22 mouse cellular contexts compared by ENCODE assay signal in the genomic region with DNA sequence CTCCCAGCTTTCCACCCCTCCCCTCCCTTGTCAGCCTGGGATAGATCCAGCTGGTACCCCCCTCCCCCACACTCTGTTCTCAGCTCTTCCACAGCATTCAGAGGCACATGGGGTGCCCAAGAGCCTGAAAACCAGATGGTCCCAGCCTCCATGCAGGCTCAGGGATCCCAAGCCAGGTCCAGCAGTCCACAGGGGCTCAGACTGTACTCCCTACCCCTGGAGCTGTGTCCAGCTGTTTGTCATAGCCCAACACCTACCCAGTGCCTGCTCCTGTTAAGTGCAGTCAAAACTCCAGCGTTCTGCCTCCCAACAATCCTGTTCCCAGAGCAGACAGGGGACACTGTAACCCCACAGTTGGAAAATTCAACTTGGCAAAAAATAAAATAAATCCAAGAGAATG.
DNase-seq lines count a peak whose midpoint lies in the region; ATAC-seq and TF ChIP-seq lines count a peak whose summit lies in the region.
"Had no signal": no experiment of that assay in that cellular context is flagged by ENCODE, and none has a peak within 500 bp of the region (broad histone marks: within the 10 kb centered on the region; RNA-seq: fewer than 3 reads in every experiment).

No protein-coding gene starts in this region.

- no peak overlapping the region for H3K27ac ChIP-seq in hindbrain, embryonic 11.5 days (ENCODE audit: low read depth, low read length)
- no peak overlapping the region for H3K27ac ChIP-seq in hindbrain, embryonic 14.5 days
- H3K27ac ChIP-seq in midbrain, embryonic 11.5 days (ENCODE audit: low read depth, low read length), result no peak overlapping the region
- H3K27ac ChIP-seq in midbrain, embryonic 10.5 days (replicated peaks), result no peak overlapping the region
- no peak overlapping the region for H3K27ac ChIP-seq in cerebellum, adult 2 months (ENCODE audit: insufficient read depth, low read length)
- H3K27ac ChIP-seq: embryonic facial prominence, embryonic 12.5 days; intestine, embryonic 15.5 days; limb, embryonic 10.5 days; lung, embryonic 15.5 days; stomach, embryonic 15.5 days had no signal

- no peaks in the 10 kb centered on the region for H3K36me3 ChIP-seq in hindbrain, embryonic 11.5 days (ENCODE audit: control insufficient read depth, insufficient read depth, low read length)
- no peaks in the 10 kb centered on the region for H3K36me3 ChIP-seq in hindbrain, embryonic 14.5 days (replicated peaks; ENCODE audit: control insufficient read depth, insufficient read depth)
- H3K36me3 ChIP-seq in midbrain, embryonic 11.5 days (ENCODE audit: control insufficient read depth, insufficient read depth, low read length), result no peaks in the 10 kb centered on the region
- H3K36me3 ChIP-seq in midbrain, embryonic 10.5 days, result no peaks in the 10 kb centered on the region
- H3K36me3 ChIP-seq: embryonic facial prominence, embryonic 12.5 days; intestine, embryonic 15.5 days; limb, embryonic 10.5 days; lung, embryonic 15.5 days; stomach, embryonic 15.5 days had no signal

- no peaks in the 10 kb centered on the region for H3K4me1 ChIP-seq in hindbrain, embryonic 11.5 days (replicated peaks; ENCODE audit: control insufficient read depth, insufficient read depth, low read length)
- no peaks in the 10 kb centered on the region for H3K4me1 ChIP-seq in hindbrain, embryonic 14.5 days (replicated peaks; ENCODE audit: control insufficient read depth, insufficient read depth, low read length)
- H3K4me1 ChIP-seq in midbrain, embryonic 11.5 days (ENCODE audit: control insufficient read depth, insufficient read depth, low read length), result no peaks in the 10 kb centered on the region
- H3K4me1 ChIP-seq in midbrain, embryonic 10.5 days, result no peaks in the 10 kb centered on the region
- no peaks in the 10 kb centered on the region for H3K4me1 ChIP-seq in cerebellum, adult 2 months (ENCODE audit: control insufficient read depth, insufficient read depth, low read length)
- H3K4me1 ChIP-seq: embryonic facial prominence, embryonic 12.5 days; intestine, embryonic 15.5 days; limb, embryonic 10.5 days; lung, embryonic 15.5 days; stomach, embryonic 15.5 days had no signal

- TF ChIP-seq POLR2A in cerebellum, adult 2 months (IDR thresholded peaks at IDR 0.05; ENCODE audit: borderline replicate concordance, insufficient read depth, low read length), result no peak

- H3K4me3 ChIP-seq in hindbrain, embryonic 11.5 days (ENCODE audit: low read depth, low read length), result no peak overlapping the region
- no peak overlapping the region for H3K4me3 ChIP-seq in hindbrain, embryonic 14.5 days (replicated peaks; ENCODE audit: low read length)
- no peak overlapping the region for H3K4me3 ChIP-seq in midbrain, embryonic 11.5 days (ENCODE audit: low read depth, low read length)
- H3K4me3 ChIP-seq in midbrain, embryonic 10.5 days, result no peak overlapping the region
- no peak overlapping the region for H3K4me3 ChIP-seq in cerebellum, adult 2 months (replicated peaks; ENCODE audit: insufficient read depth, low read depth, low read length)
- H3K4me3 ChIP-seq: embryonic facial prominence, embryonic 12.5 days; erythroblast, embryonic 14.5 days; intestine, embryonic 15.5 days; limb, embryonic 10.5 days; lung, embryonic 15.5 days; stomach, embryonic 15.5 days had no signal

- H3K9ac ChIP-seq in hindbrain, embryonic 11.5 days (ENCODE audit: low read depth, low read length), result no peak overlapping the region
- H3K9ac ChIP-seq in hindbrain, embryonic 14.5 days, result no peak overlapping the region
- H3K9ac ChIP-seq in midbrain, embryonic 11.5 days (ENCODE audit: low read length), result no peak overlapping the region
- H3K9ac ChIP-seq: embryonic facial prominence, embryonic 12.5 days; intestine, embryonic 15.5 days; lung, embryonic 15.5 days; stomach, embryonic 15.5 days had no signal

- ATAC-seq in hindbrain, embryonic 11.5 days (ENCODE audit: low FRiP score), result 0 out of 2 replicates have a peak, but pooled peaks have one; percentile 43
- no peak for ATAC-seq in hindbrain, embryonic 14.5 days (ENCODE audit: low FRiP score)
- peak; percentile 48; the same call in 1 of the 2 replicates for ATAC-seq in midbrain, embryonic 11.5 days (ENCODE audit: low FRiP score)
- ATAC-seq: forebrain, embryonic 14.5 days; intestine, embryonic 15.5 days; Patski had no signal

- H3K9me3 ChIP-seq in hindbrain, embryonic 11.5 days (ENCODE audit: control insufficient read depth, low read length), result no peaks in the 10 kb centered on the region
- H3K9me3 ChIP-seq in hindbrain, embryonic 14.5 days (ENCODE audit: control insufficient read depth, low read length), result no peaks in the 10 kb centered on the region
- no peaks in the 10 kb centered on the region for H3K9me3 ChIP-seq in midbrain, embryonic 11.5 days (ENCODE audit: control insufficient read depth, low read length)
- no peaks in the 10 kb centered on the region for H3K9me3 ChIP-seq in midbrain, embryonic 10.5 days (replicated peaks)
- H3K9me3 ChIP-seq: embryonic facial prominence, embryonic 12.5 days; intestine, embryonic 15.5 days; limb, embryonic 10.5 days; lung, embryonic 15.5 days; stomach, embryonic 15.5 days had no signal

- TF ChIP-seq CTCF in cerebellum, adult 2 months (IDR thresholded peaks at IDR 0.05; ENCODE audit: borderline replicate concordance, insufficient read depth, low read depth, low read length), result no peak

- DNase-seq in hindbrain, embryonic 11.5 days (ENCODE audit: low spot score), result no peak
- no peak for DNase-seq in hindbrain, embryonic 14.5 days (ENCODE audit: low spot score)
- no peak for DNase-seq in midbrain, embryonic 11.5 days (ENCODE audit: low spot score, missing footprints)
- DNase-seq in midbrain, embryonic 10.5 days (ENCODE audit: low spot score), result no peak
- peak; percentile 9 to 14 for DNase-seq in cerebellum, adult 2 months
- peak; percentile 16 to 31 for DNase-seq in cerebellum, postnatal 25 days
- DNase-seq in layer of hippocampus, adult 9-10 months (ENCODE audit: low spot score), result no peak
- DNase-seq: adrenal gland, adult 8-10 months; gastrocnemius, postnatal 36 days; kidney, adult 9 months; kidney, postnatal 25 days; retina, postnatal 1 day; thymus, adult 18-20 months had no signal

- no peak overlapping the region for H3K4me2 ChIP-seq in hindbrain, embryonic 11.5 days (replicated peaks; ENCODE audit: low read depth, low read length)
- no peak overlapping the region for H3K4me2 ChIP-seq in hindbrain, embryonic 14.5 days (replicated peaks)
- no peak overlapping the region for H3K4me2 ChIP-seq in midbrain, embryonic 11.5 days
- H3K4me2 ChIP-seq: embryonic facial prominence, embryonic 12.5 days; intestine, embryonic 15.5 days; liver, embryonic 11.5 days; lung, embryonic 15.5 days; stomach, embryonic 15.5 days had no signal

- WGBS in hindbrain, embryonic 11.5 days, result 50% methylated on average over 1 of the region's 1 CpGs
- WGBS in hindbrain, embryonic 14.5 days, result 46% methylated on average over 1 of the region's 1 CpGs
- WGBS in midbrain, embryonic 11.5 days, result 63% methylated on average over 1 of the region's 1 CpGs
- WGBS in midbrain, embryonic 10.5 days, result 50% methylated on average over 1 of the region's 1 CpGs
- 63% methylated on average over 1 of the region's 1 CpGs for WGBS in cerebellum, adult 2 months

- H3K27me3 ChIP-seq in hindbrain, embryonic 11.5 days (ENCODE audit: control insufficient read depth, insufficient read depth, low read length), result no peaks in the 10 kb centered on the region
- no peaks in the 10 kb centered on the region for H3K27me3 ChIP-seq in hindbrain, embryonic 14.5 days (ENCODE audit: control insufficient read depth, insufficient read depth, low read length)
- no peaks in the 10 kb centered on the region for H3K27me3 ChIP-seq in midbrain, embryonic 11.5 days (ENCODE audit: control insufficient read depth, insufficient read depth, low read length)
- H3K27me3 ChIP-seq in midbrain, embryonic 10.5 days (ENCODE audit: low read depth, poor library complexity, severe bottlenecking), result no peaks in the 10 kb centered on the region
- H3K27me3 ChIP-seq in cerebellum, adult 2 months (ENCODE audit: control insufficient read depth, insufficient read depth, low read length), result no peaks in the 10 kb centered on the region
- H3K27me3 ChIP-seq: embryonic facial prominence, embryonic 12.5 days; intestine, embryonic 15.5 days; lung, embryonic 15.5 days; Patski; stomach, embryonic 15.5 days had no signal

Comparison
In these comparisons a context has a peak if more than half of its experiments do, and no peak if none do; other contexts are left out.
1. DNase-seq: peak in cerebellum, adult 2 months (2 of 2) and cerebellum, postnatal 25 days (2 of 2); none in hindbrain, embryonic 11.5 days (single experiment), hindbrain, embryonic 14.5 days (single experiment), midbrain, embryonic 11.5 days (single experiment), midbrain, embryonic 10.5 days (single experiment) and layer of hippocampus, adult 9-10 months (single experiment).